Mouse (Mus musculus) hindbrain, embryonic 12.5 days (tissue): ENCODE results near the gene Ap3d1. TPM values are rescaled to one million over a fixed set of nuclear protein-coding genes. Genes with fewer than 3 reads are reported as not detected.

Source experiments
- ATAC-seq: fragments of 200-750 bp; cut with Nextera tagmentation; 2 replicates; pipeline ENCODE4 v1.8.0; 2017; ENCODE audit warnings: moderate TSS enrichment; ENCODE audit not compliant: low FRiP score
- H3K27ac ChIP-seq: fragments of 300-500 bp; sonication (generic); 2 replicates; pipeline ENCODE4 v1.5.1; 2016; ENCODE audit warnings: mild to moderate bottlenecking
- H3K27me3 ChIP-seq: fragments of 300-500 bp; sonication (generic); 2 replicates; pipeline ENCODE4 v1.6.1; 2016; ENCODE audit warnings: mild to moderate bottlenecking
- H3K36me3 ChIP-seq: fragments of 300-500 bp; sonication (generic); 2 replicates; pipeline ENCODE4 v1.6.1; 2016; ENCODE audit warnings: mild to moderate bottlenecking
- H3K4me1 ChIP-seq: fragments of 300-500 bp; sonication (generic); 2 replicates; pipeline ENCODE4 v1.6.1; 2016
- H3K4me2 ChIP-seq: fragments of 300-500 bp; sonication (generic); replicated peaks from 2 replicates; pipeline ENCODE4 v1.6.1; 2016; ENCODE audit warnings: mild to moderate bottlenecking
- H3K4me3 ChIP-seq: fragments of 300-500 bp; sonication (generic); 2 replicates; pipeline ENCODE4 v1.5.1; 2016; ENCODE audit warnings: mild to moderate bottlenecking
- H3K9ac ChIP-seq: fragments of 300-500 bp; sonication (generic); 2 replicates; pipeline ENCODE4 v1.6.1; 2016; ENCODE audit warnings: mild to moderate bottlenecking, moderate library complexity
- H3K9me3 ChIP-seq: fragments of 300-500 bp; sonication (generic); replicated peaks from 2 replicates; pipeline ENCODE4 v1.6.1; 2016; ENCODE audit warnings: mild to moderate bottlenecking
- WGBS: fragments of 180-500 bp; shearing (Covaris S2); methylation state at CpG from one replicate; pipeline ENCODE4 v1.1.7; 2016; 5-methylcytosine and 5-hydroxymethylcytosine counted together
- polyA plus RNA-seq: library from polyadenylated mRNA; unstranded; fragments of >200 nt; fragmentation: Nextera tagmentation; extraction: Ambion mirVana; gene quantifications from 2 replicates; pipeline ENCODE4 v1.2.1, GENCODE M21; 2016

Ap3d1 gene
- polyA plus RNA-seq, 1 experiment from 2014 or later: 101 TPM

DNA sequence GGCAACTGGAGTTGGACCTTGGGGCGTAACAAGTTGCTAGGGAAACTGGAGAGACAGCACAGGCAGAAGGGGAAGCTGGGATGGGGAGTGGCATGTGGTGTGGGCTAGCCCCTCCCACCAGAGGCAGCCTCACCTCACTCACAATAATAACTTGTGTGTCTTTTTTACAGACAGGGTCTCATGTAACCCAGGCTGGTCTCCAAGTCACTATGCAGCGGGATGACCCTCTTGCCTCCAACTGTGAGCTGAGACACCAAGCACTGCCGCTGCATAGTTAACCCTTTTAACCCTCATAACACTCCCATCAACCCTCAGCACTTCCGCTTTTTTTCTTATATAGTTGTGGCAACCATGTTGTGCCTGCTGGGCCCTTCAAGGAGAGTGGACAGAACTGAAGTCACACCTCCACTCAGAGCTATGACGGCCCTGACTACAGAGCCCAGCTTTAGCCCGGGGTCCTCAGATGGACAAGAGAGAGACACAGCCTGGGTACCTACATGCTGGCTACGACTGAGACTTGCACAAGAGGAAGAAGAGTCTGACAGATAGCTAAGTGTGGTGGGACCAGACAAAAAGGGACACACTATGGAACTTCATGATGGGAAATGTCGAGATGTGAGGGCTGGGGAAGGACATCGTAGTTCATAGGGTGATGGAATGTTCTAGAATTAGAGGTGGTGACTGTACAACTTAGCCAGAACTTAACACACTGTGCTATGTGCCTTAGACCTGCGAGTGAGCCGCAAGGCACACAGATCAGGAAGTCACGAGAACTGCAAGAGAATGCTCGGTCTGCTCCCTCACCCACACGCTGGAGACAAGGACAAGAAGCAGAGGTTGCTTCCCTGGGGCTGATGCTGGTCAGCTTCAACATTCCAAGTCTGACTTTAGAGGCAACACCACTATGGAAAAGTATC, 49.6 kb downstream of the Ap3d1 start:
- WGBS: 85% methylated on average over 14 of the region's 14 CpGs
- no peak overlapping the region for H3K4me2 ChIP-seq
- no peaks in the 10 kb centered on the region for H3K4me1 ChIP-seq
- no peak overlapping the region for H3K9ac ChIP-seq
- H3K27ac ChIP-seq: no peak overlapping the region
- H3K36me3 ChIP-seq: peaks cover 34% of the 10 kb centered on the region
- no peak for ATAC-seq
- H3K27me3 ChIP-seq: no peaks in the 10 kb centered on the region
- H3K9me3 ChIP-seq: no peaks in the 10 kb centered on the region
- no peak overlapping the region for H3K4me3 ChIP-seq

DNA sequence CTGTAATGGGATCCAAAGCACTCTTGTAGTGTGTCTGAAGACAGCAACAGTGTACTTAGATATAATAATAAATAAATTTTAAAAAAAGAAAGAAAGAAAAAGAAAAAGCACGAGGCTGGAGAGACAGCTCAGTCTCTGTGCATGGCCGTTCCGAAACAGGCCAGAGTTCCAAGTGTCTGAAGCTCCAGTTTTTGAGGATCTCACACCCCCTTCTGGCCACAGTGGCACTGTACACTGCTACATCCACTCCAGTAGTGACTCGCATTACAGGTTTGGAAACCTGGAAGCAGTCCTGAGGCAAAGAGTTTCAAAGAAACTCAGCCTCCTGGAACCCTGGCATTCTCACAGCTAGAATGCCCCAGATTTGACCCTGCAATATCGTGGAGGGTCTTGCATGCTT, 54.2 kb downstream of the Ap3d1 start:
- Histone ChIP-seq H3K4me3 (no peak overlapping the region), H3K4me1 (no peaks in the 10 kb centered on the region), H3K9me3 (no peaks in the 10 kb centered on the region), H3K9ac (no peak overlapping the region), H3K4me2 (no peak overlapping the region), H3K36me3 (peaks cover 65% of the 10 kb centered on the region), H3K27me3 (no peaks in the 10 kb centered on the region), H3K27ac (no peak overlapping the region)
- ATAC-seq: no peak
- 41% methylated on average over 5 of the region's 5 CpGs for WGBS

DNA sequence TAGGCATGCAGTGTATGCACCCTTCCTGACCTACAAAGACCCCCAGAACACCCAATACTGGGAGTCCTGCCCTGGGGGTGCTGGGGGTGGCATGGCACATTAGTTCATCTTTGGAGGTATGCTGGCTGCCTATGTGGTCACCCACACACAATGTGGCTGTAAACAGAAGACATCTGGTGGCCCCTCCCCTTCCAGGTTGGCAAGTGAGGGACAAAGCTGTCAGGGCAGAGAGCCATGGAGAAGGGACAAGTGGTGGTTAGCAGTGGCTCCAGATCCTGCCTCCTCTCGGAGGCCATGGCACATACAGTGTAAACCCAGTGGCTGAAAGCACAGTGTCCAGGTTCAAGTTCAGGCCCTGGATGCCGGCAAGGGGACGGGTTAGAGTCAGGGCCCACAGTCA, 55.4 kb downstream of the Ap3d1 start:
- 91% methylated on average over 3 of the region's 3 CpGs for WGBS
- Histone ChIP-seq H3K4me1 (no peaks in the 10 kb centered on the region), H3K9me3 (no peaks in the 10 kb centered on the region), H3K27ac (no peak overlapping the region), H3K4me2 (no peak overlapping the region), H3K27me3 (no peaks in the 10 kb centered on the region), H3K9ac (no peak overlapping the region), H3K36me3 (peaks cover 65% of the 10 kb centered on the region), H3K4me3 (no peak overlapping the region)
- ATAC-seq: no peak

GRCm38 (mm10) chr10:80684984-80685383, 57.1 kb downstream of the Ap3d1 start:
- Histone ChIP-seq H3K9me3 (no peaks in the 10 kb centered on the region), H3K4me3 (no peak overlapping the region), H3K27me3 (no peaks in the 10 kb centered on the region), H3K36me3 (peaks cover 53% of the 10 kb centered on the region), H3K4me2 (no peak overlapping the region), H3K27ac (no peak overlapping the region), H3K4me1 (no peaks in the 10 kb centered on the region), H3K9ac (no peak overlapping the region; the same call in 1 of the 2 replicates)
- no peak for ATAC-seq
- 90% methylated on average over 4 of the region's 4 CpGs for WGBS

GRCm38 (mm10) chr10:80684214-80684613, 57.9 kb downstream of the Ap3d1 start:
- Histone ChIP-seq H3K27me3 (no peaks in the 10 kb centered on the region), H3K4me3 (no peak overlapping the region), H3K27ac (no peak overlapping the region), H3K36me3 (peaks cover 46% of the 10 kb centered on the region), H3K4me2 (no peak overlapping the region), H3K9ac (no peak overlapping the region), H3K4me1 (peaks cover 7% of the 10 kb centered on the region), H3K9me3 (no peaks in the 10 kb centered on the region)
- WGBS: 59% methylated on average over 6 of the region's 6 CpGs
- ATAC-seq: no peak

DNA sequence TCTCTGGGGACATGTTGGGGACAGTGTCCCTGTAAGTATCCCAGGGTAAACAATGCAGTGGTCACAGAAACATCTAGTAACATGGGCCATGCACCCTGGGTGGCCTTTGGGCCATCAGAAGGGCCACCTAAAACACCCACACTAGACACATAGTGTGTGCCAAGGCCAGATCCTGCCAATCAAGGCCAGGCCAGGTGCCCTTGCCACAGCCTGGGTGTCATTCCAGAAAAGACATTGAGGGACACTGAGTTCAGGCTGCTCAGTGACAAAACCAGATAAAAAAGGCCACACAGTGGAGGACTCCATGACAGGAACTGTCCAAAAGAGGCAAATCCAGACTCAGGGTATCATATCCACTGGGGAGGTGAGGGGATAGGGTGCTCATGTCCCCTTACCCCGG, 58.4 kb downstream of the Ap3d1 start:
- Histone ChIP-seq H3K4me2 (no peak overlapping the region), H3K27ac (no peak overlapping the region), H3K9me3 (no peaks in the 10 kb centered on the region), H3K36me3 (peaks cover 41% of the 10 kb centered on the region), H3K9ac (no peak overlapping the region), H3K27me3 (no peaks in the 10 kb centered on the region), H3K4me1 (peaks cover 13% of the 10 kb centered on the region), H3K4me3 (no peak overlapping the region)
- WGBS: 100% methylated on average over 1 of the region's 1 CpGs
- no peak for ATAC-seq

DNA sequence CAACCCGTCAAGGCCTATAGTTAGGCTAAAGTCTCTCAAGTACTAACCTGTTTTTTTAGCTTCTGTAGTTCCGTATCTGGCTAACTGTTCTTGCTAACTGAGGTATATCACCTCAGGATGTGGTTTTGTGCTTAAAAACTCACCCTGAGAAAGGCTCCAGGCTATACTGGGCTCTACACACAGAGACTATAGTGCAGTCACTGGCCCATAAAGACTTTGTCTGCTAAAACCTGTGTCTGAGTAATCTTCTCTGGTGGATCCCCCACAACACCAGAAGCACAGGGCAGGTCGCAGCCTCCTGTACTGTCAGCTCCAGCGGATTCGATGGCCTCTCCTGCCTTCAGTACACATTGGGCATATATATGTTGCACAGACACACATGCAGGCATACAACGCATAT, 60.1 kb downstream of the Ap3d1 start:
- Histone ChIP-seq H3K4me2 (no peak overlapping the region), H3K4me3 (no peak overlapping the region), H3K27me3 (no peaks in the 10 kb centered on the region), H3K27ac (no peak overlapping the region), H3K4me1 (peaks cover 29% of the 10 kb centered on the region), H3K36me3 (peaks cover 39% of the 10 kb centered on the region), H3K9me3 (no peaks in the 10 kb centered on the region), H3K9ac (no peak overlapping the region)
- no peak for ATAC-seq
- 93% methylated on average over 6 of the region's 6 CpGs for WGBS

DNA sequence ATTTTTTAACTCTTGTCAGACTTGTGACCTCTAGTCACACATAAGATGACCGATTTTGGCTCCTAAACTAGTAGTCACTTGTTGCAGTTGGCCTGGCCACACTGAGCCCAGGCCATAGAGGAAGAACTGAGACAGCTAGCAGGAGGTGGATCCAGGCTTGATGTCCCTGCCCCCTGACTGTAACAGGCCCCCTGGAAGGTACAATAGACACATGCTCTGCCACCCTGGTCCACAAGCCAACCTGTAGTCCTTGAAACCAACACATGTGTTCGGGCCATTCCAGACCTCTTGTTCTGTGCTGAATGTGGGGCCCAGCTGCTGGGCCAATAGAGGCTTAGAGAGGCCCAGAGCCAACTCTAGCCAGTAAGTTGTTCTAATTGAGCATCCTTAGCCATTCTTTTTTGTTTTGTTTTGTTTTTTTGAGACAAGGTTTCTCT, 61.8 kb downstream of the Ap3d1 start:
- H3K27me3 ChIP-seq: no peaks in the 10 kb centered on the region
- H3K4me2 ChIP-seq: no peak overlapping the region
- ATAC-seq: no peak
- H3K4me1 ChIP-seq: peaks cover 34% of the 10 kb centered on the region
- H3K9ac ChIP-seq: no peak overlapping the region
- peaks cover 22% of the 10 kb centered on the region for H3K36me3 ChIP-seq
- 87% methylated on average over 2 of the region's 2 CpGs for WGBS
- no peak overlapping the region for H3K27ac ChIP-seq
- H3K4me3 ChIP-seq: no peak overlapping the region
- H3K9me3 ChIP-seq: no peaks in the 10 kb centered on the region

- peaks cover 40% of the 10 kb centered on the region for H3K4me1 ChIP-seq
- no peaks in the 10 kb centered on the region for H3K9me3 ChIP-seq
- H3K4me3 ChIP-seq: no peak overlapping the region
- 0 out of 2 replicates have a peak overlapping the region, but pooled peaks have one; percentile 18 for H3K9ac ChIP-seq
- no peak for ATAC-seq
- H3K36me3 ChIP-seq: peaks cover 17% of the 10 kb centered on the region; the same call in 1 of the 2 replicates
- H3K27me3 ChIP-seq: no peaks in the 10 kb centered on the region
- H3K4me2 ChIP-seq: no peak overlapping the region
- 62% methylated on average over 9 of the region's 9 CpGs for whole genome bisulfite sequencing
- H3K27ac ChIP-seq: peak overlapping the region; percentile 18; the same call in 1 of the 2 replicates
Measured at GRCm38 (mm10) chr10:80679556-80680259, 62.4 kb downstream of the Ap3d1 start.

GRCm38 (mm10) chr10:80678601-80679377, 63.3 kb downstream of the Ap3d1 start:
- Histone ChIP-seq H3K4me2 (no peak overlapping the region), H3K27me3 (no peaks in the 10 kb centered on the region), H3K27ac (peak overlapping the region; percentile 97), H3K36me3 (peaks cover 9% of the 10 kb centered on the region; the same call in 1 of the 2 replicates), H3K9ac (peak overlapping the region; percentile 46; the same call in 1 of the 2 replicates), H3K4me3 (no peak overlapping the region), H3K9me3 (no peaks in the 10 kb centered on the region), H3K4me1 (peaks cover 49% of the 10 kb centered on the region)
- ATAC-seq: no peak
- whole genome bisulfite sequencing: 55% methylated on average over 9 of the region's 10 CpGs

- 0 out of 2 replicates have a peak, but pooled peaks have one; percentile 1 for ATAC-seq
- Histone ChIP-seq H3K27ac (peak within 1 kb of the TSS; percentile 97), H3K9ac (peak within 1 kb of the TSS; percentile 79), H3K4me2 (peak within 1 kb of the TSS; percentile 96), H3K4me3 (peak within 1 kb of the TSS; percentile 72), H3K27me3 (no peaks in the 10 kb centered on the region), H3K4me1 (peaks cover 57% of the 10 kb centered on the region), H3K9me3 (no peaks in the 10 kb centered on the region), H3K36me3 (0 out of 2 replicates have a peak, but pooled peaks cover 2% of the 10 kb centered on the region)
- WGBS: 27% methylated on average over 8 of the region's 8 CpGs
Measured at GRCm38 (mm10) chr10:80677942-80678436, 64.1 kb downstream of the Ap3d1 start, which contains the start of gene Mknk2. Gene Mknk2 (minus strand): TSS chr10:80678112.
